Comparison of ENCODE assay signal across 10 mouse cellular contexts in the genomic region with DNA sequence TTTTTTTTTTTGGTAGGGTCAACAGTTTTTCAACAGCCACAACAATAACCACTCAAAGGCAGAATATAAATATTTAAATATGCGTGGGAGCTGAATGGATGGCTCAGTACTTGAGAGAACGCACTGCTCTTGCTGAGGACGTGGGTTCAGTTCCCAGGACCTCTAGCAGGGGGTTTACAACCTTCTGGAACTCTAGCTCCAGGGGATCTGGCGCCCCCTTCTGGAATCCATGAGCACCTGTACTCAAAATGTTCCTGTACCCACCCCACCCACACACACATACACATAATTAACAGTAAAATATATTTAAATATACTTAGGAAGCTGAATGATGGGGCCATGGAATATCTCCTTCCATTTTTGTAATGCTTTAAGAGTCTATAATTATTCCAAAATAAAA. TPM values are rescaled to one million over a fixed set of nuclear protein-coding genes. Genes with fewer than 3 reads are reported as not detected.
A peak's percentile ranks its signal among the peaks of the same experiment; 100 is the strongest.
DNase-seq lines count a peak whose midpoint lies in the region; ATAC-seq and TF ChIP-seq lines count a peak whose summit lies in the region.
"Had no signal": no experiment of that assay in that cellular context is flagged by ENCODE, and none has a peak within 500 bp of the region (broad histone marks: within the 10 kb centered on the region; RNA-seq: fewer than 3 reads in every experiment).

No protein-coding gene starts in this region.

- TF ChIP-seq EP300 in heart, postnatal 0 days (IDR thresholded peaks at IDR 0.05; ENCODE audit: low read depth) = no peak

- no peak for DNase-seq in heart, postnatal 0 days (ENCODE audit: low spot score)
- no peak for DNase-seq in heart, adult 18-20 months
- no peak for DNase-seq in midbrain, postnatal 0 days (ENCODE audit: low spot score)
- peak; percentile 7 for DNase-seq in adipocyte (ENCODE audit: low spot score)
- DNase-seq in thymus, postnatal 4 days = peak; percentile 44
- no peak for DNase-seq in spleen, adult 18-20 months
- DNase-seq: cerebellum, adult 8-10 months; kidney, postnatal 10 days had no signal

- H3K27me3 ChIP-seq in heart, postnatal 0 days (ENCODE audit: control insufficient read depth, insufficient read depth, low read length) = no peaks in the 10 kb centered on the region
- no peaks in the 10 kb centered on the region for H3K27me3 ChIP-seq in midbrain, postnatal 0 days (ENCODE audit: insufficient read depth, low read length)
- no peaks in the 10 kb centered on the region for H3K27me3 ChIP-seq in midbrain, embryonic 16.5 days (ENCODE audit: control insufficient read depth, insufficient read depth, low read depth, low read length)

- no peak for ATAC-seq in heart, postnatal 0 days (ENCODE audit: insufficient read depth, low read depth)
- no peak for ATAC-seq in midbrain, postnatal 0 days (ENCODE audit: low FRiP score)
- ATAC-seq in midbrain, embryonic 16.5 days = no peak
- ATAC-seq in activated CD4-positive, CD25-positive, alpha-beta regulatory T cell, adult 4 months = no peak

- peaks cover 19% of the 10 kb centered on the region for H3K4me1 ChIP-seq in heart, postnatal 0 days (ENCODE audit: control insufficient read depth, insufficient read depth)
- no peaks in the 10 kb centered on the region for H3K4me1 ChIP-seq in midbrain, postnatal 0 days (ENCODE audit: insufficient read depth, low read length)
- no peaks in the 10 kb centered on the region for H3K4me1 ChIP-seq in midbrain, embryonic 16.5 days (ENCODE audit: control insufficient read depth, insufficient read depth, low read length)

- H3K9me3 ChIP-seq in heart, postnatal 0 days (replicated peaks; ENCODE audit: control insufficient read depth, low read length) = no peaks in the 10 kb centered on the region
- H3K9me3 ChIP-seq in midbrain, postnatal 0 days (ENCODE audit: low read length) = no peaks in the 10 kb centered on the region
- H3K9me3 ChIP-seq in midbrain, embryonic 16.5 days (replicated peaks; ENCODE audit: control insufficient read depth, low read length, poor library complexity, severe bottlenecking) = no peaks in the 10 kb centered on the region

- H3K4me2 ChIP-seq in heart, postnatal 0 days (ENCODE audit: low read depth, low read length) = no peak overlapping the region
- H3K4me2 ChIP-seq in midbrain, postnatal 0 days (ENCODE audit: low read depth, low read length, poor library complexity, severe bottlenecking) = no peak overlapping the region
- no peak overlapping the region for H3K4me2 ChIP-seq in midbrain, embryonic 16.5 days (ENCODE audit: low read length)

- no peak overlapping the region for H3K4me3 ChIP-seq in heart, postnatal 0 days (ENCODE audit: low read depth, low read length)
- no peak overlapping the region for H3K4me3 ChIP-seq in midbrain, postnatal 0 days (ENCODE audit: low read depth, low read length)
- no peak overlapping the region for H3K4me3 ChIP-seq in midbrain, embryonic 16.5 days (ENCODE audit: low read depth, low read length)

- TF ChIP-seq CTCF in heart, postnatal 0 days (IDR thresholded peaks at IDR 0.05; ENCODE audit: low read depth) = 0 out of 2 replicates have a peak, but pooled peaks have one; percentile 9
- peak; percentile 43 for TF ChIP-seq CTCF in midbrain, postnatal 0 days (IDR thresholded peaks at IDR 0.05)

- no peak overlapping the region for H3K9ac ChIP-seq in heart, postnatal 0 days (replicated peaks; ENCODE audit: low read depth, low read length)
- no peak overlapping the region for H3K9ac ChIP-seq in midbrain, postnatal 0 days (replicated peaks; ENCODE audit: low read length, poor library complexity, severe bottlenecking)
- no peak overlapping the region for H3K9ac ChIP-seq in midbrain, embryonic 16.5 days (ENCODE audit: low read depth, low read length)

- H3K36me3 ChIP-seq in heart, postnatal 0 days (replicated peaks; ENCODE audit: control insufficient read depth, insufficient read depth, low read length) = peaks cover 25% of the 10 kb centered on the region
- peaks cover 11% of the 10 kb centered on the region for H3K36me3 ChIP-seq in midbrain, postnatal 0 days (ENCODE audit: insufficient read depth, low read length)
- H3K36me3 ChIP-seq in midbrain, embryonic 16.5 days (ENCODE audit: control insufficient read depth, insufficient read depth, low read length) = peaks cover 17% of the 10 kb centered on the region

- no peak overlapping the region for H3K27ac ChIP-seq in heart, postnatal 0 days (ENCODE audit: low read depth)
- no peak overlapping the region for H3K27ac ChIP-seq in midbrain, postnatal 0 days (ENCODE audit: low read depth, low read length)
- no peak overlapping the region for H3K27ac ChIP-seq in midbrain, embryonic 16.5 days (ENCODE audit: low read length)

- 85% methylated on average over 4 of the region's 4 CpGs for WGBS in heart, postnatal 0 days
- WGBS in midbrain, postnatal 0 days = 75% methylated on average over 4 of the region's 4 CpGs
- WGBS in midbrain, embryonic 16.5 days = 77% methylated on average over 4 of the region's 4 CpGs

RNA-seq across cellular contexts. Expression of a gene that starts 11.3 kb away (rescaled TPM):
- 6.0 and 10.0 TPM in 2 replicates for total RNA-seq in heart, postnatal 0 days (2014; rRNA removed; ENCODE audit: low replicate concordance)
- 1.5 and 2.1 TPM in 2 replicates for polyA plus RNA-seq in heart, postnatal 0 days (2015; fragmentation: Nextera tagmentation; extraction: Ambion mirVana)
- total RNA-seq in heart, adult 18-20 months (2021) = 1 to 10 TPM; 4.4 to 5.1 TPM
- total RNA-seq in midbrain, postnatal 0 days (2014; rRNA removed) = 26.9 and 27.9 TPM in 2 replicates
- polyA plus RNA-seq in midbrain, postnatal 0 days (2015; fragmentation: Nextera tagmentation; extraction: Ambion mirVana) = 3.1 and 3.8 TPM in 2 replicates
- polyA plus RNA-seq in midbrain, embryonic 16.5 days (2015; fragmentation: Nextera tagmentation; extraction: Ambion mirVana) = 3.7 and 4.3 TPM in 2 replicates
- polyA plus RNA-seq in activated CD4-positive, CD25-positive, alpha-beta regulatory T cell, adult 4 months (2017; shearing (Covaris generic)) = 1 to 10 TPM; 3.5 to 4.0 TPM

Comparison
In these comparisons a context has a peak if more than half of its experiments do, and no peak if none do; other contexts are left out.
1. DNase-seq: peak in adipocyte (single experiment) and thymus, postnatal 4 days (single experiment); none in heart, postnatal 0 days (single experiment), heart, adult 18-20 months (0 of 2), midbrain, postnatal 0 days (single experiment) and spleen, adult 18-20 months (0 of 2).